Mouse (Mus musculus): ENCODE measurements at regions not wholly inside any gene's neighbourhood (a gene's known extent, or its start where the extent isn't known, plus 50 kb on each side); places are given as distances from the start of the nearest gene placed in this dataset.

DNA sequence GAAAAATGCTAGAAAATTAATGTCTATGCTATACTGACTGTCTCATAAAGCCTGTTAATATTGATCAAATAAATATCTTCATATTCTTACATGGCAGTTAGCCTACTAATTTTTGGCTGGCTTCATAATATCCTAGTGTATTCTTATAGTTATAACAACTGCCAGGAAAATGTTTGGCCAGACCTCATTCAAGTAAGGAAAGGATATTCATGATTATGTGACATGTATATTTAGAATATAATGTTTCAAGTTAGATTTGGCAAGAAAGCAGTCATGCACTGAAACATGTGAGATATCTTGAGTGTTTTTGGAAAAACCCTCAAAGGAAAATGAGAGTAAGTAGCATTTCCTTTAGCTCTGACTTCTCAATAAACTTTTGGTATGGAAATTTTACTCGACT lies 548.9 kb downstream of the Hsfy2 start:
- TF ChIP-seq CTCF (IDR thresholded peaks at IDR 0.05; ENCODE audit: insufficient read depth, low read length) (no peak), POLR2A (IDR thresholded peaks at IDR 0.05; ENCODE audit: borderline replicate concordance, extremely low read depth, low read depth, low read length) (no peak)

Measured in lung, adult 2 months (tissue).